21 mouse cellular contexts compared by ENCODE assay signal in genomic region chrX:101878546-101878945, GRCm38 (mm10). TPM values are rescaled to one million over a fixed set of nuclear protein-coding genes. Genes with fewer than 3 reads are reported as not detected.
DNase-seq lines count a peak whose midpoint lies in the region; ATAC-seq lines count a peak whose summit lies in the region.
"Had no signal": no experiment of that assay in that cellular context is flagged by ENCODE, and none has a peak within 500 bp of the region (broad histone marks: within the 10 kb centered on the region; RNA-seq: fewer than 3 reads in every experiment).

No protein-coding gene starts in this region.

- no peak for ATAC-seq in erythroblast, adult 5-6 weeks (replicated peaks; ENCODE audit: low FRiP score, poor library complexity, severe bottlenecking)
- ATAC-seq: forebrain, embryonic 15.5 days; lung, postnatal 0 days had no signal

- peak; percentile 3 for DNase-seq in 416B (ENCODE audit: low read depth)
- peak; percentile 29 for DNase-seq in CD4-positive, CD25-positive, alpha-beta regulatory T cell, adult 2 months (ENCODE audit: low read depth, low spot score)
- peak; percentile 7 for DNase-seq in c-Kit-positive CD71-negative TER-119-negative erythroid progenitor cells, embryonic 14.5 days (ENCODE audit: low read depth)
- peak; percentile 4 for DNase-seq in thymus, postnatal 14 days
- no peak for DNase-seq in kidney, postnatal 4 days
- DNase-seq in urinary bladder, postnatal 14 days (ENCODE audit: low spot score) = no peak
- DNase-seq: adrenal gland, adult 2 months; adrenal gland, postnatal 36 days; cerebellum, adult 9-10 months; cerebellum, postnatal 36 days; embryo, embryonic 11 days; gastrocnemius, postnatal 25 days; heart, adult 18-20 months; heart, postnatal 10 days; kidney, adult 18-20 months; kidney, postnatal 25 days; lung, postnatal 4 days; spleen, adult 18-20 months had no signal

RNA-seq across cellular contexts. Expression of gene Nhsl2, which starts 29.4 kb away (rescaled TPM):
- 12.5 and 31.3 TPM in 2 replicates for total RNA-seq in erythroblast, adult 5-6 weeks (2015; ENCODE audit: low replicate concordance)
- total RNA-seq in erythroblast, adult 5-6 weeks (2017; ENCODE audit: low replicate concordance) = 5.8 and 6.0 TPM in 2 replicates

Comparison
In these comparisons a context has a peak if more than half of its experiments do, and no peak if none do; other contexts are left out.
1. DNase-seq: peak in 416B (single experiment), CD4-positive, CD25-positive, alpha-beta regulatory T cell, adult 2 months (single experiment), c-Kit-positive CD71-negative TER-119-negative erythroid progenitor cells, embryonic 14.5 days (single experiment) and thymus, postnatal 14 days (single experiment); none in kidney, postnatal 4 days (0 of 2) and urinary bladder, postnatal 14 days (single experiment).